Mouse (Mus musculus) heart, embryonic 15.5 days (tissue): ENCODE results near the gene Edem2. TPM values are rescaled to one million over a fixed set of nuclear protein-coding genes. Genes with fewer than 3 reads are reported as not detected.
"Not testable (repeated sequence)": the region's sequence is repeated elsewhere in the genome, so short reads cannot be mapped to it uniquely, and the experiment has no call there.

Experiments
- ATAC-seq: fragments of 200-750 bp; cut with Nextera tagmentation; replicated peaks from 2 replicates; pipeline ENCODE4 v1.8.0; 2017; ENCODE audit warnings: low read depth, moderate TSS enrichment; ENCODE audit not compliant: insufficient number of reproducible peaks, insufficient read depth, low FRiP score
- H3K27ac ChIP-seq: fragments of 300-500 bp; sonication (generic); 2 replicates; pipeline ENCODE4 v1.5.1; 2015; ENCODE audit warnings: mild to moderate bottlenecking, inconsistent platforms
- H3K27me3 ChIP-seq: fragments of 300-500 bp; sonication (generic); 2 replicates; pipeline ENCODE4 v1.6.1; 2015; ENCODE audit warnings: inconsistent platforms
- H3K36me3 ChIP-seq: fragments of 300-500 bp; sonication (generic); 2 replicates; pipeline ENCODE4 v1.6.1; 2015; ENCODE audit warnings: mild to moderate bottlenecking, inconsistent platforms
- H3K4me1 ChIP-seq: fragments of 300-500 bp; sonication (generic); replicated peaks from 2 replicates; pipeline ENCODE4 v1.6.1; 2015; ENCODE audit warnings: inconsistent platforms
- H3K4me2 ChIP-seq: fragments of 300-500 bp; sonication (generic); 2 replicates; pipeline ENCODE4 v1.6.1; 2015; ENCODE audit warnings: inconsistent platforms, mild to moderate bottlenecking, moderate library complexity
- H3K4me3 ChIP-seq: fragments of 300-500 bp; sonication (generic); 2 replicates; pipeline ENCODE4 v1.5.1; 2015; ENCODE audit warnings: mild to moderate bottlenecking, inconsistent platforms
- H3K9ac ChIP-seq: fragments of 300-500 bp; sonication (generic); 2 replicates; pipeline ENCODE4 v1.6.1; 2015; ENCODE audit warnings: mild to moderate bottlenecking, inconsistent platforms
- H3K9me3 ChIP-seq: fragments of 300-500 bp; sonication (generic); replicated peaks from 2 replicates; pipeline ENCODE4 v1.6.1; 2016; ENCODE audit warnings: inconsistent platforms
- WGBS: fragments of 180-500 bp; shearing (Covaris S2); methylation state at CpG from one replicate; pipeline ENCODE4 v1.1.7; 2015; ENCODE audit warnings: mixed read lengths; 5-methylcytosine and 5-hydroxymethylcytosine counted together
- polyA plus RNA-seq: library from polyadenylated mRNA; unstranded; fragments of >200 nt; fragmentation: Nextera tagmentation; extraction: Ambion mirVana; gene quantifications from 2 replicates; pipeline ENCODE4 v1.2.1, GENCODE M21; 2015

The Edem2 gene
- polyA plus RNA-seq, 1 experiment from 2014 or later, result 20.3 TPM

DNA sequence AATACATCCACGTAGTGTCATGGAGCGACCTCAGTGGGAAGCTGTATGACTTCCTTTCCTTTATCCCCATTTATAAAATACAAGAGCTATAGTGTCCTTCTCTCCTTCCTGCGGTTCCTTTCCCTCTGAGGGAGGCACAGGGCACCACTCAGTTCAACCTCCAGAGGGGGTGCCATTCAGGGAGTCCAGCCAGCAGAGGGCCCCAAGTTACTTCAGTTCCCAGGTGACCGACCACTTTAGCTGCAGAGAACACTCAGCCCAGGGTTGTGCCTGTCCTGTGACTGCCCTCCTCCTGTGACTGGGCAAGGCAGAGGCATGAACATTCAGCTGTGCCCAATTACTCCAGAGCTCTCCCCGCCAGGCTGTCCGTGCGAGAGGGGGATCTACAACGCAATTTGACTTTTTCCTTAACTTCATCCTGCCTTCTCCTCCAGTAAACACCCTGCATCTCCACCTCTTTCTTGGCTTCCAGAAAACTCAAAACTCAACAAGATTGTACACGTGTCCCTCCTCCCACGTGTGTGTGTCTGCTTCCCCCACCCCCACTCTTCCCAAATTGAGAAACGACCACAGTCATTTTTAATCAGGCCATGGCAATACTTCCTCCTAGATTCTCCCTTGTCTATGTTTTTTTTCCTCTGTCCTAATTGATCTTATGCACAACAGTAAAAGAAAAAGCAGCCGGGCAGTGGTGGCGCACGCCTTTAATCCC, 27.7 kb upstream of the Edem2 start:
- no peak for ATAC-seq
- H3K9me3 ChIP-seq, result no peaks in the 10 kb centered on the region
- 58% methylated on average over 14 of the region's 14 CpGs for WGBS
- H3K4me1 ChIP-seq, result no peaks in the 10 kb centered on the region
- no peak overlapping the region for H3K4me3 ChIP-seq
- no peak overlapping the region for H3K4me2 ChIP-seq
- no peak overlapping the region for H3K9ac ChIP-seq
- no peak overlapping the region for H3K27ac ChIP-seq
- H3K27me3 ChIP-seq, result peaks cover 11% of the 10 kb centered on the region
- no peaks in the 10 kb centered on the region for H3K36me3 ChIP-seq

GRCm38 (mm10) chr2:155755746-155756145, 26.5 kb upstream of the Edem2 start:
- Histone ChIP-seq H3K4me1 (peaks cover 8% of the 10 kb centered on the region), H3K4me2 (no peak overlapping the region), H3K9ac (no peak overlapping the region), H3K27me3 (peaks cover 11% of the 10 kb centered on the region), H3K9me3 (no peaks in the 10 kb centered on the region), H3K36me3 (no peaks in the 10 kb centered on the region), H3K27ac (no peak overlapping the region), H3K4me3 (no peak overlapping the region)
- WGBS, result 0% methylated on average over 1 of the region's 1 CpGs
- ATAC-seq, result no peak

GRCm38 (mm10) chr2:155751014-155751786, 21.9 kb upstream of the Edem2 start, which contains the start of gene Procr:
Gene Procr (plus strand): TSS chr2:155751117.
- Histone ChIP-seq H3K27ac (peak within 1 kb of the TSS; percentile 33; the same call in 1 of the 2 replicates), H3K4me3 (peak within 1 kb of the TSS; percentile 45), H3K27me3 (peaks cover 8% of the 10 kb centered on the region), H3K9me3 (no peaks in the 10 kb centered on the region), H3K9ac (peak within 1 kb of the TSS; percentile 44), H3K4me2 (peak within 1 kb of the TSS; percentile 84), H3K4me1 (peaks cover 10% of the 10 kb centered on the region), H3K36me3 (no peaks in the 10 kb centered on the region)
- 3% methylated on average over 25 of the region's 25 CpGs for WGBS
- ATAC-seq, result peak; percentile 80

DNA sequence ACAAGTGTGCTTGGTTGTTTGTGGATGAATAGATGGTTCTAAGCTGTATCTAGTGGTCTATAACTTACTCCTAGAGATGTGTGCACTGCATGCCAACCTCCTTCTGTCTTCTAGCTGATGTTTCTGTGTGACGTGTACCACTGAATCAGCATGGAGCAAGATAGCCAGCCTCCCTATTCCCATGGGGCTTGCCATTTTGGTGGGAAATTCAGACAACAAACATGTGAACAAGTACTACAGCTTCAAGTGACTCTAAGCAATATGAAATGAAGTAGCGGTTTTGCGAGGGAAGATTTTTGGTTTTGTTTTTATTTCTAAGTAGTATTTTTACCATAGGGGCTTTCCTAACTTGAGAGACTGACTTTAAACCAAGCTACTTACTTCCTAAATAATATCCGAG, 20.1 kb upstream of the Edem2 start:
- H3K27me3 ChIP-seq, result peaks cover 7% of the 10 kb centered on the region
- ATAC-seq, result no peak
- 82% methylated on average over 4 of the region's 4 CpGs for WGBS
- H3K9ac ChIP-seq, result no peak overlapping the region
- no peak overlapping the region for H3K4me2 ChIP-seq
- H3K27ac ChIP-seq, result no peak overlapping the region
- peaks cover 10% of the 10 kb centered on the region for H3K4me1 ChIP-seq
- H3K36me3 ChIP-seq, result no peaks in the 10 kb centered on the region
- no peak overlapping the region for H3K4me3 ChIP-seq
- H3K9me3 ChIP-seq, result no peaks in the 10 kb centered on the region

DNA sequence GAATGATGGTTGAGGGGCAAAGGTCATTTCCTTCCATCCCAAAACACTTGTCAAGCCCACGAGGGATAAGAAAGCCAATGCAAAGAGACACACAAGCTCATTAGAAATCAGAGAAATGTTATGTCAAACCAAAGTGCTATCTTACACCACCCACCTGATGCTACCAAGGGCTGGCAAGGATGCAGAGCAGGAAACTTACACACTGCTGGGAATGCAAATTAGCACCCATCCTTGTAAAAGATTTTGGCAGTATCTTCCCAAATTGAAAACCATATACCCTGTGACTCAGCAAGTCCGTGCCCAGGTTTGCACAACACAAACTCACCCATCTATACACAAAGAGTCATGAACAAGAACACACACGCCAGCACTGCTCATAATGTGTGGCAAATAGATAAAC, 16.2 kb upstream of the Edem2 start:
- Histone ChIP-seq H3K4me3 (no peak overlapping the region), H3K36me3 (no peaks in the 10 kb centered on the region), H3K9me3 (no peaks in the 10 kb centered on the region), H3K27ac (no peak overlapping the region), H3K4me1 (peaks cover 19% of the 10 kb centered on the region), H3K27me3 (no peaks in the 10 kb centered on the region), H3K4me2 (no peak overlapping the region), H3K9ac (no peak overlapping the region)
- 63% methylated on average over 3 of the region's 3 CpGs for WGBS
- ATAC-seq, result no peak

- H3K4me3 ChIP-seq, result no peak overlapping the region
- no peaks in the 10 kb centered on the region for H3K27me3 ChIP-seq
- peak overlapping the region; percentile 7; the same call in 1 of the 2 replicates for H3K4me2 ChIP-seq
- H3K27ac ChIP-seq, result peak overlapping the region; percentile 70
- no peak for ATAC-seq
- H3K9ac ChIP-seq, result no peak overlapping the region
- no peaks in the 10 kb centered on the region for H3K9me3 ChIP-seq
- WGBS, result 70% methylated on average over 9 of the region's 9 CpGs
- peaks cover 19% of the 10 kb centered on the region for H3K4me1 ChIP-seq
- no peaks in the 10 kb centered on the region for H3K36me3 ChIP-seq
These were observed 14.1 kb upstream of the Edem2 start for GRCm38 (mm10) chr2:155743351-155743750.

- H3K27me3 ChIP-seq, result no peaks in the 10 kb centered on the region
- no peak overlapping the region for H3K4me3 ChIP-seq
- 22% methylated on average over 12 of the region's 12 CpGs for WGBS
- no peaks in the 10 kb centered on the region for H3K9me3 ChIP-seq
- no peaks in the 10 kb centered on the region for H3K36me3 ChIP-seq
- peak overlapping the region; percentile 7; the same call in 1 of the 2 replicates for H3K4me2 ChIP-seq
- peak overlapping the region; percentile 70 for H3K27ac ChIP-seq
- H3K9ac ChIP-seq, result no peak overlapping the region
- peaks cover 19% of the 10 kb centered on the region for H3K4me1 ChIP-seq
- peak; percentile 87 for ATAC-seq
These were observed 13.7 kb upstream of the Edem2 start for GRCm38 (mm10) chr2:155742931-155743337.

DNA sequence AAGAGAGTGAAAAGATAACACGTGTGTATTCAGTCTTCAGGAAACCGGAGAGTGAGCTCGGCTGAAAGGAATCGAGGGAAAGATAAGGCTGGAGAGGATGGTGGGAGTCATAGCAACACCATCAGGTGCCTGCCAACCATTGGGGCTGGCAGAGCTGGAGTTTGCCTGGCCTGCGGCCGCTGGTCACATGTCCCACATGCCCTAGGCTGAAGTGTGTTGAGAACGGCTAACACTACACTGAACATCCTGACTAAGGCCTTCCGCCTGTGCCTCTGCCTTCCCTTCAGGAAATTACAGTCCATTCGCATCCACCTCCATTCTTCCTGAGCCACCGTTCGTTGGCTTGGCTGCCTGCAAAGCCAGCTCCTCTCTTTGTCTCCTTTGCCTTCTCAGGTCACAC, 12.9 kb upstream of the Edem2 start:
- H3K4me2 ChIP-seq, result 0 out of 2 replicates have a peak overlapping the region, but pooled peaks have one; percentile 7
- no peaks in the 10 kb centered on the region for H3K27me3 ChIP-seq
- no peak overlapping the region for H3K4me3 ChIP-seq
- WGBS, result 36% methylated on average over 11 of the region's 11 CpGs
- no peak overlapping the region for H3K9ac ChIP-seq
- H3K27ac ChIP-seq, result peak overlapping the region; percentile 70
- ATAC-seq, result peak; percentile 73
- H3K9me3 ChIP-seq, result no peaks in the 10 kb centered on the region
- H3K4me1 ChIP-seq, result peaks cover 19% of the 10 kb centered on the region
- no peaks in the 10 kb centered on the region for H3K36me3 ChIP-seq

DNA sequence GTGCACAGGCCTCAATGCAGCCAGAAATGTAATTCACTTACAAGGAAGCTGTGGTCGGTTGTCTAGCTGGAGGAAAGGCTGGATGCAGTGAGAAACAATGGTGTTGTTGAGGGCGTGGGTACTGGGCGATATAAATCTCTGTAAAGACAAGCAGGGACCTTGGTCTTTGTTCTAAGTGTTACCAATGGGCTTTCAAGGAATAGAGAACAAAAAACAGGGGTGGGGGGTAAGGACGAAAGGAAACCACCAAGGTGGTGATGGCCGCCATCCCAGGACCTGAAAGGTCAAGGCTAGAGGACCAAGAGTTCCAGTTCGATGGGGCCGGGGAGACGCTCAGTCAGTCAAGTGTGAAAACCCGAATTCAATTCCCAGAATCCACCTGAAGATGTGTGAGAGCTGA, 8.5 kb upstream of the Edem2 start:
- H3K36me3 ChIP-seq, result no peaks in the 10 kb centered on the region
- H3K4me2 ChIP-seq, result no peak overlapping the region
- H3K9me3 ChIP-seq, result no peaks in the 10 kb centered on the region
- ATAC-seq, result no peak
- H3K9ac ChIP-seq, result no peak overlapping the region
- no peaks in the 10 kb centered on the region for H3K27me3 ChIP-seq
- H3K27ac ChIP-seq, result no peak overlapping the region
- 63% methylated on average over 9 of the region's 9 CpGs for WGBS
- H3K4me1 ChIP-seq, result peaks cover 9% of the 10 kb centered on the region
- H3K4me3 ChIP-seq, result no peak overlapping the region

DNA sequence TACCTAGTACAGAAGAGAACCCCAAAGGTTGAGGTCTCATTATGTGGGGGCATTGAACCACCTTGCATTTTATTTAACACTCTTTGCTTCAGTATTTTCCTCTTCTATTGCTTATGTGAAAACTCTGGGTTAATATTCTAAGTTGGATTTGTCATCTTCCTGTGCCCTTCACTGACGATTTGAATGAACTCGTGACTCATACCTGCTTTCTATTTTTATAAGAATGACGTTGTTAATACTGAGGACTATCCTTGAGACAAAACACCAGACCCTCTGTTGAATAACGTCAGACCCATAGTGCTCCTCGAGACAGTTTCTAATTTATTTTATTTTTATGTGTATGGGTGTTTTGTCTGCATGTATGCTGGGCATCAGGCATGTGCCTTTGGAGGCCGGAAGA, 7.7 kb upstream of the Edem2 start:
- WGBS, result 42% methylated on average over 6 of the region's 6 CpGs
- no peaks in the 10 kb centered on the region for H3K27me3 ChIP-seq
- H3K9ac ChIP-seq, result no peak overlapping the region

DNA sequence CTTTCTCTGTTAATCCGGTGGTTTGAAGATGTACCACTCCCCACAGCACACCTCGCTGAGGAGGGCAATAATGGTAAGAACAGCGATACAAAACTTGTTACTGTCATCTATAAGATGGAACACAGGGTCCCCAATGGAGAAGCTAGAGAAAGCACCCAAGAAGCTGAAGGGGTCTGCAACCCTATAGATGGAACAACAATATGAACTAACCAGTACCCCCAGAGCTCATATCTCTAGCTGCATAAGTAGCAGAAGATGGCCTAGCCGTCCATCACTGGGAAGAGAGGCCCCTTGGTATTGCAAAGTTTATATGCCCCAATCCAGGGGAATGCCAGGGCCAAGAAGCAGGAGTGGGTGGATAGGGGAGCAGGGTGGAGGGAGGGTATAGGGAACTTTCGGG, 6.5 kb upstream of the Edem2 start, which contains the start of gene Gm17581:
Gm17581 (minus strand) TSS at position 101 of the 400 bp plus-strand sequence.
- H3K9ac ChIP-seq, H3K36me3 ChIP-seq, ATAC-seq, H3K4me1 ChIP-seq, H3K27ac ChIP-seq, H3K9me3 ChIP-seq, H3K4me2 ChIP-seq, H3K27me3 ChIP-seq, H3K4me3 ChIP-seq: not testable (repeated sequence)
- 77% methylated on average over 5 of the region's 5 CpGs for WGBS

More for the DNA sequence above, 7.7 kb upstream of the Edem2 start:
- no peaks in the 10 kb centered on the region for H3K36me3 ChIP-seq
- no peaks in the 10 kb centered on the region for H3K9me3 ChIP-seq
- peaks cover under 1% of the 10 kb centered on the region; the same call in 1 of the 2 replicates for H3K4me1 ChIP-seq
- ATAC-seq, result no peak
- no peak overlapping the region for H3K4me3 ChIP-seq
- no peak overlapping the region for H3K4me2 ChIP-seq
- H3K27ac ChIP-seq, result no peak overlapping the region
